Mouse (Mus musculus): ENCODE measurements around the gene Lrfn2. TPM values are rescaled to one million over a fixed set of nuclear protein-coding genes. Genes with fewer than 3 reads are reported as not detected.

Gene Lrfn2
- total RNA-seq, 2 experiments from 2014 or later = 0.95 to 1.1 TPM

DNA sequence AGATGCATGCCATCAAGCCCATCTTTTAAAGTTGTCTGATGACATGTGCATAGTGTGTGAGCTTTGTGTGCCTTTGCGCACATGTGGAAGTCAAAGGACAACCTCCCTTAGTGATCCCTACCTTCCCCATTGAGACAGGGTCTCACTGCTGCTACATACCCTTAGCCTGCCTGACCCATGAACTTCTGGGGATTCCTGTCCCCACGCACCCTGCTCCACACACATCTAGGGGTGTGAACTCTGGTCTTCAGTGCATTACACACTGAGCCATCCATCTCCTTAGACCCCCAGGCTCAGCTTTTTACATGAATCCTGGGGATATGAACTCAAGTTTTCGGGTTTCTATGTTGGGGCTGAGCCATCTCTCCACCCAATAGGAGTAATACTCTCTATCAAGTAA lies 179.2 kb downstream of the Lrfn2 start:
- no peak for DNase-seq
- intact Hi-C loops (cut with DNase I) = no loop called here

- intact Hi-C loops (cut with DNase I) = no loop called here
- DNase-seq = no peak
Observed at GRCm38 (mm10) chr17:49111911-49112310, 179.7 kb downstream of the Lrfn2 start.

DNA sequence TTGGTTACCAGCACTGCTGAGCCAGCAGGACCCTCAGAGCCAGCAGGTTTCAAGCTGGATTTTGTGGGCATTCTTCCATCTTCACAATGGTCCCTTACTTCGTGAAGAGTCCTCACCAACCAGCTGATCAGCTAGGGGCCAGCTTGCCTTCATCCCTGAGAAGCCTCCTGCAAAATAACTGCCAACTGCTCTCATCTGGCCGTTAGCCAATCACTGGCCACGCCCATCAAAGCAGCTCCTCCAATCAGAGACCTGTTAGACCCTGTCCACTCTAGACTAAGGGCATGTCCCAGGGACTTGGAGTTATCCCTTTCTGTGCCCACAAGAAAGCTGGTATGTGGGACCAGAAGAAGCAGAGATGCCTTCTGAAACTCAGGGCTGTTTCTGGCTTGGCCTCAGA lies 181.2 kb downstream of the Lrfn2 start:
- intact Hi-C loops (cut with DNase I) = no loop called here

DNA sequence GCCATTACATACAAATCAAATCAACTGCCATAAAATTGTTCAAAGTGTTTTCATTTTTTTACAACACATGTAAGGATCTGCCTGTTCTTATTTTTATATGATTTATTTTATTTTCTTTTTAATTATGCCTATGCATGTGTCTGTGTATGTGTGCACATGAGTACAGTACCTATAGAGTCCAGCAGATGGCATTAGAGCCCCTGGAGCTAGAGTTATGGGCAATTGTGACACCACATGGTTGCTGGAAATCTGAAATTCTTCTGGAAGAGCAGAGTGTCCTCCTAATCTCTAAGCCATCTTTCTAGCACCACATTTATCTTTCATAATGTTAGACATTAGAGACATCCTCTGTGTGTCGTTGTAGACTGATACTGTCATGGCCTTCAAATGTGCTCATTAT lies 192.0 kb downstream of the Lrfn2 start:
- no peak for DNase-seq
- intact Hi-C loops (cut with DNase I) = no loop called here

More for the DNA sequence above, 181.2 kb downstream of the Lrfn2 start:
- DNase-seq = no peak

GRCm38 (mm10) chr17:49124642-49125041 lies 192.5 kb downstream of the Lrfn2 start:
- intact Hi-C loops (cut with DNase I) = no loop called here
- DNase-seq = no peak

Small RNA genes lying within 50 kb of the gene (microRNA-seq; reads per million reads assigned to microRNA genes)
- 0 to 0.12 reads per million in 2 experiments for gene Gm44304

Data from heart, postnatal 14 days (tissue).